In genomic region chr8:120580336-120581000, GRCm38 (mm10) we compare ENCODE assay signal across 26 mouse cellular contexts. TPM values are rescaled to one million over a fixed set of nuclear protein-coding genes. Genes with fewer than 3 reads are reported as not detected.
DNase-seq lines count a peak whose midpoint lies in the region; ATAC-seq and TF ChIP-seq lines count a peak whose summit lies in the region.
"Had no signal": no experiment of that assay in that cellular context is flagged by ENCODE, and none has a peak within 500 bp of the region (broad histone marks: within the 10 kb centered on the region; RNA-seq: fewer than 3 reads in every experiment).

No protein-coding gene starts in this region.

- no peak for TF ChIP-seq EP300 in MEL (IDR thresholded peaks at IDR 0.05; ENCODE audit: low read depth in 1 of 2, low read length in 2 of 2)

- no peak for TF ChIP-seq RAD21 in MEL (IDR thresholded peaks at IDR 0.05; ENCODE audit: low read depth, low read length)

- TF ChIP-seq CTCF in hindbrain, postnatal 0 days (IDR thresholded peaks at IDR 0.05; ENCODE audit: low read depth), result no peak
- TF ChIP-seq CTCF in MEL (IDR thresholded peaks at IDR 0.05 in 2 of 3, conservative IDR thresholded peaks at IDR 0.05 in 1 of 3; ENCODE audit: control insufficient read depth in 1 of 3, insufficient read depth in 1 of 3, low read depth in 2 of 3, low read length in 3 of 3, poor library complexity in 1 of 3, severe bottlenecking in 1 of 3), result no peak

- peaks cover 96% of the 10 kb centered on the region for H3K36me3 ChIP-seq in forebrain, embryonic 10.5 days (replicated peaks)
- peaks cover 74% of the 10 kb centered on the region for H3K36me3 ChIP-seq in forebrain, embryonic 14.5 days (ENCODE audit: control insufficient read depth, insufficient read depth, low read length)
- H3K36me3 ChIP-seq in hindbrain, embryonic 13.5 days, result peaks cover 69% of the 10 kb centered on the region
- H3K36me3 ChIP-seq in hindbrain, postnatal 0 days (ENCODE audit: insufficient read depth, low read length), result peaks cover 36% of the 10 kb centered on the region
- H3K36me3 ChIP-seq in liver, embryonic 11.5 days (ENCODE audit: control insufficient read depth, insufficient read depth, low read length), result peaks cover 71% of the 10 kb centered on the region
- H3K36me3 ChIP-seq in MEL (ENCODE audit: control insufficient read depth in 1 of 2, insufficient read depth in 2 of 2, low read length in 2 of 2), result peaks cover 0 to 10% of the 10 kb centered on the region in 2 experiments; a peak in 2 of 4 replicates

- no peaks in the 10 kb centered on the region for H3K27me3 ChIP-seq in forebrain, embryonic 10.5 days (ENCODE audit: poor library complexity, severe bottlenecking)
- H3K27me3 ChIP-seq in forebrain, embryonic 14.5 days (replicated peaks; ENCODE audit: control insufficient read depth, insufficient read depth, low read length), result no peaks in the 10 kb centered on the region
- H3K27me3 ChIP-seq in hindbrain, embryonic 13.5 days, result no peaks in the 10 kb centered on the region
- H3K27me3 ChIP-seq in hindbrain, postnatal 0 days (ENCODE audit: insufficient read depth, low read length), result no peaks in the 10 kb centered on the region
- H3K27me3 ChIP-seq in liver, embryonic 11.5 days (replicated peaks; ENCODE audit: control insufficient read depth, insufficient read depth, low read length), result no peaks in the 10 kb centered on the region
- no peaks in the 10 kb centered on the region for H3K27me3 ChIP-seq in MEL (ENCODE audit: control insufficient read depth in 1 of 2, insufficient read depth in 2 of 2, low read length in 2 of 2)
- H3K27me3 ChIP-seq: embryonic facial prominence, embryonic 12.5 days; heart, embryonic 12.5 days; hindbrain, embryonic 15.5 days; intestine, embryonic 15.5 days; liver, embryonic 15.5 days; lung, embryonic 15.5 days; midbrain, embryonic 15.5 days; neural tube, embryonic 15.5 days had no signal

- DNase-seq in forebrain, embryonic 10.5 days (ENCODE audit: extremely low spot score, low spot score), result no peak
- DNase-seq in forebrain, embryonic 14.5 days (ENCODE audit: low spot score), result no peak
- DNase-seq in hindbrain, postnatal 0 days (ENCODE audit: low spot score), result no peak
- DNase-seq in liver, result peak; percentile 4
- DNase-seq in liver, embryonic 11.5 days (ENCODE audit: low spot score), result no peak
- DNase-seq in MEL (ENCODE audit: low read depth, low spot score), result no peak
- DNase-seq in urinary bladder, postnatal 25 days (ENCODE audit: low spot score), result no peak
- DNase-seq: adrenal gland, adult 2 months; adrenal gland, postnatal 36 days; cerebellum, adult 8-10 months; embryo, embryonic 11 days; heart, adult 2 months; heart, postnatal 4 days; kidney, adult 2 months; kidney, postnatal 4 days; retina, postnatal 1 day had no signal

- peak in 1 of 2 experiments; percentile 45; a peak in 1 of 4 replicates for TF ChIP-seq POLR2A in MEL (IDR thresholded peaks at IDR 0.05; ENCODE audit: control insufficient read depth in 1 of 2, insufficient read depth in 1 of 2, low read depth in 1 of 2, low read length in 2 of 2, poor library complexity in 1 of 2)

- H3K79me2 ChIP-seq in MEL (ENCODE audit: control insufficient read depth, insufficient read depth, low read length, poor library complexity), result no peaks in the 10 kb centered on the region

- H3K9me3 ChIP-seq in forebrain, embryonic 10.5 days, result no peaks in the 10 kb centered on the region
- no peaks in the 10 kb centered on the region for H3K9me3 ChIP-seq in forebrain, embryonic 14.5 days (replicated peaks; ENCODE audit: control insufficient read depth, low read length)
- no peaks in the 10 kb centered on the region for H3K9me3 ChIP-seq in hindbrain, embryonic 13.5 days
- no peaks in the 10 kb centered on the region for H3K9me3 ChIP-seq in hindbrain, postnatal 0 days (ENCODE audit: low read length)
- no peaks in the 10 kb centered on the region for H3K9me3 ChIP-seq in liver, embryonic 11.5 days (ENCODE audit: control insufficient read depth, low read length)
- H3K9me3 ChIP-seq in MEL (replicated peaks; ENCODE audit: insufficient read depth, low read length), result no peaks in the 10 kb centered on the region
- H3K9me3 ChIP-seq: embryonic facial prominence, embryonic 12.5 days; heart, embryonic 12.5 days; hindbrain, embryonic 15.5 days; intestine, embryonic 15.5 days; liver, embryonic 15.5 days; lung, embryonic 15.5 days; midbrain, embryonic 10.5 days; midbrain, embryonic 15.5 days; neural tube, embryonic 15.5 days had no signal

- H3K4me1 ChIP-seq in forebrain, embryonic 10.5 days, result peaks cover 22% of the 10 kb centered on the region
- no peaks in the 10 kb centered on the region for H3K4me1 ChIP-seq in forebrain, embryonic 14.5 days (ENCODE audit: control insufficient read depth, insufficient read depth, low read length)
- H3K4me1 ChIP-seq in hindbrain, embryonic 13.5 days (replicated peaks), result peaks cover 14% of the 10 kb centered on the region
- H3K4me1 ChIP-seq in hindbrain, postnatal 0 days (ENCODE audit: insufficient read depth, low read length), result no peaks in the 10 kb centered on the region
- H3K4me1 ChIP-seq in liver, embryonic 11.5 days (replicated peaks; ENCODE audit: control insufficient read depth, insufficient read depth, low read length), result peaks cover 11% of the 10 kb centered on the region
- H3K4me1 ChIP-seq in MEL (ENCODE audit: control insufficient read depth in 1 of 2, insufficient read depth in 2 of 2, low read length in 2 of 2), result no peaks in the 10 kb centered on the region
- H3K4me1 ChIP-seq: intestine, embryonic 15.5 days; midbrain, embryonic 15.5 days had no signal

- no peak overlapping the region for H3K4me2 ChIP-seq in forebrain, embryonic 14.5 days (ENCODE audit: low read length)
- H3K4me2 ChIP-seq in hindbrain, embryonic 13.5 days, result no peak overlapping the region
- H3K4me2 ChIP-seq in hindbrain, postnatal 0 days (ENCODE audit: low read depth, low read length), result no peak overlapping the region
- no peak overlapping the region for H3K4me2 ChIP-seq in liver, embryonic 11.5 days
- H3K4me2 ChIP-seq: embryonic facial prominence, embryonic 12.5 days; heart, embryonic 12.5 days; hindbrain, embryonic 15.5 days; intestine, embryonic 15.5 days; liver, embryonic 15.5 days; lung, embryonic 15.5 days; midbrain, embryonic 15.5 days; neural tube, embryonic 15.5 days had no signal

- ATAC-seq in forebrain, embryonic 14.5 days, result no peak
- no peak for ATAC-seq in hindbrain, embryonic 13.5 days (ENCODE audit: low FRiP score)
- no peak for ATAC-seq in hindbrain, postnatal 0 days
- ATAC-seq in liver, embryonic 11.5 days (replicated peaks; ENCODE audit: low FRiP score), result no peak
- ATAC-seq: intestine, embryonic 15.5 days; midbrain, embryonic 15.5 days had no signal

- H3K9ac ChIP-seq in forebrain, embryonic 14.5 days (ENCODE audit: low read length), result no peak overlapping the region
- H3K9ac ChIP-seq in hindbrain, embryonic 13.5 days, result 0 out of 2 replicates have a peak overlapping the region, but pooled peaks have one; percentile 15
- H3K9ac ChIP-seq in hindbrain, postnatal 0 days (replicated peaks; ENCODE audit: low read length), result no peak overlapping the region
- H3K9ac ChIP-seq in liver, embryonic 11.5 days (ENCODE audit: low read depth, low read length), result no peak overlapping the region
- H3K9ac ChIP-seq in MEL (ENCODE audit: control insufficient read depth, low read depth, low read length, poor library complexity, severe bottlenecking), result no peak overlapping the region
- H3K9ac ChIP-seq: embryonic facial prominence, embryonic 12.5 days; heart, embryonic 12.5 days; hindbrain, embryonic 15.5 days; intestine, embryonic 15.5 days; liver, embryonic 15.5 days; lung, embryonic 15.5 days; midbrain, embryonic 15.5 days; neural tube, embryonic 15.5 days had no signal

- 96% methylated on average over 8 of the region's 8 CpGs for WGBS in forebrain, embryonic 10.5 days
- WGBS in forebrain, embryonic 14.5 days, result 87% methylated on average over 8 of the region's 8 CpGs
- 87% methylated on average over 8 of the region's 8 CpGs for WGBS in hindbrain, embryonic 13.5 days
- WGBS in hindbrain, postnatal 0 days, result 90% methylated on average over 8 of the region's 8 CpGs
- 86% methylated on average over 8 of the region's 8 CpGs for WGBS in liver, embryonic 11.5 days

- H3K27ac ChIP-seq in forebrain, embryonic 10.5 days, result 0 out of 2 replicates have a peak overlapping the region, but pooled peaks have one; percentile 51
- H3K27ac ChIP-seq in forebrain, embryonic 14.5 days (ENCODE audit: low read depth, low read length), result no peak overlapping the region
- no peak overlapping the region for H3K27ac ChIP-seq in hindbrain, embryonic 13.5 days
- H3K27ac ChIP-seq in hindbrain, postnatal 0 days, result no peak overlapping the region
- H3K27ac ChIP-seq in liver, embryonic 11.5 days (ENCODE audit: low read depth, low read length), result no peak overlapping the region
- no peak overlapping the region for H3K27ac ChIP-seq in MEL (ENCODE audit: control insufficient read depth, low read depth, low read length)
- H3K27ac ChIP-seq: embryonic facial prominence, embryonic 12.5 days; heart, adult 2 months; hindbrain, embryonic 15.5 days; intestine, embryonic 15.5 days; liver, embryonic 15.5 days; lung, embryonic 15.5 days; midbrain, embryonic 15.5 days; neural tube, embryonic 15.5 days had no signal

- H3K4me3 ChIP-seq in forebrain, embryonic 10.5 days, result no peak overlapping the region
- H3K4me3 ChIP-seq in forebrain, embryonic 14.5 days (ENCODE audit: low read depth, low read length), result no peak overlapping the region
- H3K4me3 ChIP-seq in hindbrain, embryonic 13.5 days, result no peak overlapping the region
- H3K4me3 ChIP-seq in hindbrain, postnatal 0 days (ENCODE audit: low read length), result no peak overlapping the region
- H3K4me3 ChIP-seq in liver, embryonic 11.5 days (ENCODE audit: low read depth, low read length), result no peak overlapping the region
- no peak overlapping the region for H3K4me3 ChIP-seq in MEL (ENCODE audit: control insufficient read depth in 1 of 2, insufficient read depth in 1 of 2, low read depth in 2 of 2, low read length in 2 of 2)
- H3K4me3 ChIP-seq: embryonic facial prominence, embryonic 12.5 days; heart, adult 2 months; heart, embryonic 12.5 days; hindbrain, embryonic 15.5 days; intestine, embryonic 15.5 days; liver, embryonic 15.5 days; lung, embryonic 15.5 days; midbrain, embryonic 10.5 days; midbrain, embryonic 15.5 days; neural tube, embryonic 15.5 days had no signal

TF ChIP-seq in MEL, 35 proteins besides CTCF, POLR2A, EP300 and RAD21 (continues in another document):
- no peak for TF ChIP-seq RCOR1 (IDR thresholded peaks at IDR 0.05; ENCODE audit: low read depth, low read length)

RNA-seq across cellular contexts. Expression of gene Gins2, which starts 8.6 kb away (rescaled TPM):
- polyA plus RNA-seq in forebrain, embryonic 10.5 days (2016; fragmentation: Nextera tagmentation; extraction: Ambion mirVana), result 154 and 158 TPM in 2 replicates
- polyA plus RNA-seq in forebrain, embryonic 14.5 days (2014; fragmentation: Nextera tagmentation; extraction: Ambion mirVana), result 33.4 and 44.1 TPM in 2 replicates
- polyA plus RNA-seq in hindbrain, embryonic 13.5 days (2015; fragmentation: Nextera tagmentation; extraction: Ambion mirVana), result 23.1 and 24.5 TPM in 2 replicates
- 2.8 and 12.3 TPM in 2 replicates for total RNA-seq in hindbrain, postnatal 0 days (2014; rRNA removed)
- 17.2 and 20.6 TPM in 2 replicates for polyA plus RNA-seq in hindbrain, postnatal 0 days (2015; fragmentation: Nextera tagmentation; extraction: Ambion mirVana)
- 125 and 127 TPM in 2 replicates for polyA plus RNA-seq in liver, embryonic 11.5 days (2014; fragmentation: Nextera tagmentation; extraction: Ambion mirVana)
- 46.1 and 49.3 TPM in 2 replicates for total RNA-seq in MEL (2012; rRNA removed)
- polyA plus RNA-seq in MEL (2012; ENCODE audit: insufficient read depth in 1 of 2, insufficient read length in 2 of 2, low read depth in 1 of 2, low replicate concordance in 2 of 2, missing spikeins in 1 of 2), result 100 to 1,000 TPM in 1 of 2 experiments, 10 to 100 TPM in 1; 39.6 to 150 TPM
